Mouse (Mus musculus): ENCODE measurements at regions not wholly inside any gene's neighbourhood (a gene's known extent, or its start where the extent isn't known, plus 50 kb on each side); places are given as distances from the start of the nearest gene placed in this dataset.
A peak's percentile ranks its signal among the peaks of the same experiment; 100 is the strongest.
"Not testable (repeated sequence)": the region's sequence is repeated elsewhere in the genome, so short reads cannot be mapped to it uniquely, and the experiment has no call there.

- ATAC-seq = peak; percentile 86
- peak; percentile 92 for DNase-seq (ENCODE audit: low spot score)
- WGBS = 51% methylated on average over 7 of the region's 7 CpGs
- Histone ChIP-seq H3K4me3 (ENCODE audit: low read depth, low read length) (no peak overlapping the region), H3K9me3 (replicated peaks; ENCODE audit: control insufficient read depth, low read length) (no peaks in the 10 kb centered on the region), H3K27me3 (replicated peaks; ENCODE audit: control insufficient read depth, insufficient read depth, low read length) (no peaks in the 10 kb centered on the region), H3K9ac (ENCODE audit: low read length) (no peak overlapping the region), H3K4me2 (ENCODE audit: low read length) (no peak overlapping the region), H3K36me3 (ENCODE audit: control insufficient read depth, insufficient read depth, low read length) (no peaks in the 10 kb centered on the region), H3K27ac (ENCODE audit: low read depth, low read length) (0 out of 2 replicates have a peak overlapping the region, but pooled peaks have one; percentile 18), H3K4me1 (ENCODE audit: control insufficient read depth, insufficient read depth, low read length) (no peaks in the 10 kb centered on the region)
Observed at GRCm38 (mm10) chr4:27425902-27426301, 1079.2 kb upstream of the Manea start.

- Histone ChIP-seq H3K9me3 (replicated peaks; ENCODE audit: control insufficient read depth, low read length) (no peaks in the 10 kb centered on the region), H3K4me3 (ENCODE audit: low read depth, low read length) (no peak overlapping the region), H3K4me1 (ENCODE audit: control insufficient read depth, insufficient read depth, low read length) (no peaks in the 10 kb centered on the region), H3K27me3 (replicated peaks; ENCODE audit: control insufficient read depth, insufficient read depth, low read length) (no peaks in the 10 kb centered on the region), H3K4me2 (ENCODE audit: low read length) (no peak overlapping the region), H3K27ac (ENCODE audit: low read depth, low read length) (no peak overlapping the region), H3K9ac (ENCODE audit: low read length) (no peak overlapping the region), H3K36me3 (ENCODE audit: control insufficient read depth, insufficient read depth, low read length) (no peaks in the 10 kb centered on the region)
- ATAC-seq = no peak
- 89% methylated on average over 3 of the region's 3 CpGs for WGBS
- DNase-seq (ENCODE audit: low spot score) = no peak
Observed at GRCm38 (mm10) chr4:27423846-27424245, 1077.2 kb upstream of the Manea start.

GRCm38 (mm10) chr4:27418517-27418916 lies 1071.8 kb upstream of the Manea start:
- ATAC-seq = peak; percentile 77; the same call in 1 of the 2 replicates
- peak; percentile 46 for DNase-seq (ENCODE audit: low spot score)
- Histone ChIP-seq H3K36me3 (ENCODE audit: control insufficient read depth, insufficient read depth, low read length) (no peaks in the 10 kb centered on the region), H3K4me3 (ENCODE audit: low read depth, low read length) (no peak overlapping the region), H3K27me3 (replicated peaks; ENCODE audit: control insufficient read depth, insufficient read depth, low read length) (no peaks in the 10 kb centered on the region), H3K4me1 (ENCODE audit: control insufficient read depth, insufficient read depth, low read length) (no peaks in the 10 kb centered on the region), H3K4me2 (ENCODE audit: low read length) (no peak overlapping the region), H3K9ac (ENCODE audit: low read length) (no peak overlapping the region), H3K27ac (ENCODE audit: low read depth, low read length) (no peak overlapping the region), H3K9me3 (replicated peaks; ENCODE audit: control insufficient read depth, low read length) (no peaks in the 10 kb centered on the region)
- 65% methylated on average over 2 of the region's 2 CpGs for WGBS

- ATAC-seq; H3K27me3 ChIP-seq (replicated peaks; ENCODE audit: control insufficient read depth, insufficient read depth, low read length); H3K9me3 ChIP-seq (replicated peaks; ENCODE audit: control insufficient read depth, low read length); H3K4me2 ChIP-seq (ENCODE audit: low read length); H3K36me3 ChIP-seq (ENCODE audit: control insufficient read depth, insufficient read depth, low read length); H3K4me3 ChIP-seq (ENCODE audit: low read depth, low read length); H3K27ac ChIP-seq (ENCODE audit: low read depth, low read length); DNase-seq (ENCODE audit: low spot score); H3K9ac ChIP-seq (ENCODE audit: low read length); H3K4me1 ChIP-seq (ENCODE audit: control insufficient read depth, insufficient read depth, low read length): not testable (repeated sequence)
- 95% methylated on average over 5 of the region's 5 CpGs for WGBS
Observed at GRCm38 (mm10) chr4:27384941-27385340, 1038.2 kb upstream of the Manea start.

GRCm38 (mm10) chr4:27346892-27347291 lies 1000.2 kb upstream of the Manea start:
- Histone ChIP-seq H3K4me3 (ENCODE audit: low read depth, low read length) (no peak overlapping the region), H3K4me1 (ENCODE audit: control insufficient read depth, insufficient read depth, low read length) (no peaks in the 10 kb centered on the region), H3K27ac (ENCODE audit: low read depth, low read length) (no peak overlapping the region), H3K9ac (ENCODE audit: low read length) (no peak overlapping the region), H3K27me3 (replicated peaks; ENCODE audit: control insufficient read depth, insufficient read depth, low read length) (no peaks in the 10 kb centered on the region), H3K4me2 (ENCODE audit: low read length) (no peak overlapping the region), H3K9me3 (replicated peaks; ENCODE audit: control insufficient read depth, low read length) (no peaks in the 10 kb centered on the region), H3K36me3 (ENCODE audit: control insufficient read depth, insufficient read depth, low read length) (no peaks in the 10 kb centered on the region)
- ATAC-seq = no peak
- DNase-seq (ENCODE audit: low spot score) = no peak

GRCm38 (mm10) chr4:27333279-27333678 lies 986.6 kb upstream of the Manea start:
- Histone ChIP-seq H3K4me2 (ENCODE audit: low read length) (no peak overlapping the region), H3K4me1 (ENCODE audit: control insufficient read depth, insufficient read depth, low read length) (no peaks in the 10 kb centered on the region), H3K27me3 (replicated peaks; ENCODE audit: control insufficient read depth, insufficient read depth, low read length) (no peaks in the 10 kb centered on the region), H3K9ac (ENCODE audit: low read length) (no peak overlapping the region), H3K36me3 (ENCODE audit: control insufficient read depth, insufficient read depth, low read length) (no peaks in the 10 kb centered on the region), H3K4me3 (ENCODE audit: low read depth, low read length) (no peak overlapping the region), H3K27ac (ENCODE audit: low read depth, low read length) (no peak overlapping the region), H3K9me3 (replicated peaks; ENCODE audit: control insufficient read depth, low read length) (no peaks in the 10 kb centered on the region)
- no peak for DNase-seq (ENCODE audit: low spot score)
- ATAC-seq = no peak
- 97% methylated on average over 3 of the region's 3 CpGs for WGBS

Data from forebrain, embryonic 14.5 days (tissue).